Mouse (Mus musculus) brain, embryonic 14.5 days (tissue): ENCODE results near the gene Serpinh1. TPM values are rescaled to one million over a fixed set of nuclear protein-coding genes. Genes with fewer than 3 reads are reported as not detected.

Experiments used
- DNase-seq: peaks from one replicate; pipeline ENCODE4 v3.0.0-alpha.2; 2011; ENCODE audit warnings: low read depth
- CTCF ChIP-seq: fragments of 200-500 bp; IDR thresholded peaks from 2 replicates; pipeline ENCODE4 v1.5.1; 2012; ENCODE audit warnings: inconsistent platforms, mild to moderate bottlenecking, moderate library complexity, borderline replicate concordance; ENCODE audit not compliant: insufficient read depth, insufficient read length; ENCODE audit errors: extremely low read depth
- POLR2A ChIP-seq: fragments of 200-500 bp; IDR thresholded peaks from 2 replicates; pipeline ENCODE4 v1.6.1; 2012; ENCODE audit warnings: mild to moderate bottlenecking, inconsistent platforms, borderline replicate concordance; ENCODE audit not compliant: poor library complexity, insufficient read depth, insufficient read length, severe bottlenecking; ENCODE audit errors: extremely low read depth
- polyA plus RNA-seq: library from polyadenylated mRNA; depleted of rRNA; stranded (reverse); fragments of >200 nt; gene quantifications from 2 replicates; pipeline ENCODE4 v1.2.3, GENCODE M21; 2012; rRNA removed

Gene Serpinh1
- 187 and 283 TPM in 2 replicates for polyA plus RNA-seq

DNA sequence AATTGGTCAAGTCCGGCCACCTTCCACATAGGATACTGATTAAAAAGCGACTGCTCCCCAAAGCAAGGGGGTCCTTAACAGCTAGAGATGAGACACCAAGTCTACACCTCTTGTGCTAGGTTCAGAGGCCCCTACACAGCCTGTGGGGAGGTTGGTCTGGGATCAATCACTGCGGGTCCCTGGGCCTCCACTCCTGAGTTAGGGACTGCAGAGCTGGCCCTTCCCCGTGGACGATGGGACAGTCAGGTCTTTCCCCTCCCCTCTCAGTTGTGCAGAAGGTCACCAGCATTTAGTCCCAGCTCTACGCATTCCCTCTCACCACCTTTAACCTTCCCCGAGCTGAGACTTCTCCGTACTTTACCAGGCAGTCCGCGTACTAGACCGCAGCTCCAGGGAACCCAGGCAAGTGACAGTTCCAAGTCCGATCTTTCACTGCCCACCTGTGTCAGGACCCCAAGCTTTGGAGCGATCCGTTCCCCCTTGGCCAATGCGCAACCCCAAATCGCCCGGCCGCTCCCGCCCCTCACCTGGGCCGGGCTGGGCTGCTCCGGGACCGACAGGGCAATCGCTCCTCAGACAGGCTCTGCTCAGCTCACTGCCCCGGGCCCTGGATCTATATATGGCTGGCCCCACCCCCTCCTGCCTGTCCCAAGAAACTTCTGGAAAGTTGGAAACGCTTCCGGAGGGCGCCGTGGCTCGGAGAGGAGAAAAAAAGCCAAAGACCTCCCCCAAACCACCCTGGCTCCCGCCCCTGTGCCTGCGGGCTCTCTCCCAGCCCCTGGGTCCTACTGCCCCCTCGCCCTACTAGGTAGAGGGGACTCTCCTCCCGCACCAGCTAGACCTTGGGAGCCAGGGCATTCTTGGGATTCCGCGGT lies at the start of gene Serpinh1:
Gene Serpinh1 (minus strand): TSS at position 714 of the 875 bp plus-strand sequence.
- TF ChIP-seq POLR2A (no peak), CTCF (no peak)
- DNase-seq, result peak; percentile 83

DNA sequence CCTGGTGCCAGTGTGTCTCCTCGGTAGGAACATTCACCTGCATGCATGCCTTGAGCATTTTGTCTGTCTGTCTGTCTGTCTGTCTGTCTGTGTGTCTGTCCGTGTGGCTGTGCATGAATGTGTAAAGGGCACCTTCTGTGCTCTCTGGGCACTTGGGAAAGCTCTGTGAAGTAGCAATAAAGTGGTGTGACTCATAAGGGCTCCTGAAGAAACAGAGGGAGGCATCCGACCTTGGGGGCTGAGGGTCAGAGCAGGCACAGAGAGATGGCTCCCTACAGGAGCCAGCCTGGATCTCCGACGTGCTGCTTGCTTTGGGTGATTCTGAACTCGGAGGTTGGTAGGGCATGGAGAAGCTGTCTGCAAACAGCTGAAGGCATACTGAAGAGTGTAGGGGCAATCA lies 49.4 kb upstream of the Serpinh1 start:
- DNase-seq, result no peak
- TF ChIP-seq POLR2A (no peak), CTCF (no peak)

DNA sequence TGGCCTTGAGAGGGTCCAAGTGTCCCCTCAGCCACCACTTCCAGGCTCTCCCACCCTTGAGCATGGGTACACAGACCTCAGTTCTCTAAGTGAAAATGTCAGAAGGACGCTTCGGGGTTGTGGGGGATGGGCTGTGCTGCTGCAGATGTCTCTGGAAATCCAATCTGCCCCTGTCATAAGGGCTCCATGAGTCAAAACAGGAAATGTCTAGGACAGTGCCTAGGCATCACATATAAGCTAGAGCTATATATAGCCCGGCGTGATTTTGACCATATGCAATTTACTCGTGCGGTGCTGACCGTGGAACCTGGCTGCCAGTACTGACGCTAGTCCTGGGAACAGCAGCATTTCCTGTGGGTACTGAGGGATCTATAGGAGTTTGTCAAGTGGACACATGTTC lies 48.3 kb upstream of the Serpinh1 start:
- TF ChIP-seq POLR2A, result no peak
- no peak for TF ChIP-seq CTCF
- peak; percentile 6 for DNase-seq

DNA sequence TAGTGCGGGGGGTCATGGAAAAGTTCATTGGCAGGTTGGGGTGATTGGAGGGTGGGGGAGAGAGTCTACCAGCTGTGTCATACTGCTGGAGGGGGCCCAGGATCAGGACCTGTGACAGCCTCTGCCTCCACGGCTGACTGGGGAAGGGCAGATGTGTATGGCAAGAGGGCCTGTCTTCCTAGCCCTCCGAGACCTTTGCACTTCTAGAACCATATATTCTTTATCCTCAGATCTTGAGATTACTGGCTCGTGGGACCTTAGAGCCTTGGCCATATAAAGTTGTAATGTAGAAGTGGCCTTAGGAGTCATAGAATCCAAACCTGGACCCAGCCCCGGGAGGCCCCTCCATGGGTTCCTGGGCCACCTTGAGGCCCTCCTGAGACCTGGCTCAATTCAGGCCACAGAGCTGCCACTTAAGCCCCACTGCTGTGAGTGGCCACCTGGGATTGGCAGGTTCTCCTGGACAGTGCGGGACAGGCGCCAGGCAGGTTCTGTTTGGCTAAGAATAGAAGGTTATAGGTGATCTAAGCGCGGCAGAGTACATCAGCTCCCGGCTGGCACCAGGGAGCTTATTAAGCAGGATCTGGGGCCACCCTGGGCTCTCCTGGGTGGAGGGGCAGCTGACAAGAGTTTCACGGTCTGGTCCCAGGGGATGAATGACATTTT lies 44.1 kb upstream of the Serpinh1 start:
- TF ChIP-seq POLR2A, result no peak
- no peak for TF ChIP-seq CTCF
- DNase-seq, result no peak

DNA sequence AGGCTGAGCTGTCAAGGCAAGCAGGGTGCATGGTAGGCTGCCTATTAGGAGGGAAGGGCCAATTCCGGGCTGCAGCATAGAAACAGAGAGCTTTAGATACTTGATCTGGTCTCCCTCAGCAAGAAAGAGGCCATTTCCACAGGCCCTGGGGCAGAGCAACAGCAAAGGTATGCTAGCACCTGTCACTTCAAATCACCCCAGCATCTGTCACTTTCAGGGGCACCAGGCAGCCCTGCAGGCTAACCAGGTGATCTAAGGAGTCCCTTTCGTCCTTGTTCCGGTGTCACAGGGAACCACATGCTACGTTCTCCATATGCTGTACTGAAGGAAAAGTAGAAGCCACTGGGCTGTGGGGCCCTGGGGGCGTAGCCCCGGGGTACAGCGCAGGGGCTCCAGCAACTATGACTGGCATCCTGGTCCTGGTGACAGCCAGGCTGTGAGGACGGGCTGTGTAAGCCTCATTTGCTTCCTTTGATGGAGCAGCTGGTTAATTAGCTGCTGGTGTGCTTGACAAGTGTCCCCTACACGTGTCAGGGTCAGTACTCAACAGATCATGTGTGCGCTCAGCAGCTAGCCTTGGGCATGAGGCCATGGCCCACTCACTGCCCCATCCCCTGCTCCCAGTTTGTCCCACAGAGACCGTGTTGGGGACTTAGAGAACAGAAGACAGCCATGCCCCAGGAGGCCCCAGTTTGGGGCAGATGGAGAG lies 43.0 kb upstream of the Serpinh1 start:
- no peak for TF ChIP-seq CTCF
- no peak for TF ChIP-seq POLR2A
- peak; percentile 58 for DNase-seq

DNA sequence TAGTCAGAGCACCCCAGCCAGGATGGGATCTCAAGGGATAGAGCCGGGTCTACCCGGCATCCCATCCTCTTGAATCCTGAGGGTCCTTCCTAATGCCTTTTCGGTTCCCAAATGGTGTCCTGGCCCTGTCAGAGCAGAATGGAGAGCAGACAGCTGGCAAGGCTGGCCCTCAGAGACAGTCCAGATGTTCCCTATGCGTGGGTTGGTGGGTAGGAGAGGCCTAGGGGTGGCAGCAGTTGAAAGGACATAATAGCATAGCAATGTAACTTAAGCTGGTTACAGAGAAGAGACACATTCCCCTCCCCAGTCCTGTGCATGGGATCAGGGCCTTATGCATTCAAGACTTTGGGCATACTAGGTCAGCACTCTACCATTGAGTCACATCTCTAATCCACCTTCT lies 42.3 kb upstream of the Serpinh1 start:
- no peak for TF ChIP-seq POLR2A
- TF ChIP-seq CTCF, result no peak
- no peak for DNase-seq

DNA sequence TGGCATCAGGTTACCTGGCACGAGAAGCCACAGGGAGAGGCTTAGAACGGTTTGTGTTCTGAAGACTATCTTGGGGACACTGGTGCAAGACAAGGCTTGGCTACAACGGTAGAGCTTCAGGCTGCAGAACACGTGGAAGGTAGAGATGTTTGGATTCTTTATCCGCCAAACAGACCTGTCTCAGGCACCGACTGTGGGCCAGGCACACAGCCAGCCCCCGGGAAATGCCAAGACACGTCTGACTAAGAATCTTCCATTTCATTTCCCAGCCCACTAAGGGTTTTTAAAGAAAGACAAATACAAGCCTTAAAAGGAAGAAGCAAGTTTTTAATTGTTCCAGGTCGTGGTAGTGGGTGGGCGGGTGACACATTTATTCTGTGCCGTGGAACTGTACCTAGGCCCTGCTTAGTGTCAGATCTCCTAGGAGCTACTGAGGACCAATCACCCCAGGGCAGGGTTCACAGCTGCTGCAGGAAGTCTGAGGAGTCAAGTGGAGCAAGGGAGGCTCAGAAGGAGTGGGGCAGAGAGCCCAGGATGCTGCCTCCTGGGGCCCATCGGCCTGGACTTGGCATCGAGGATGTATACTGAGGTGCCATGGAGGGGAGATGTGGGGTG lies 40.8 kb upstream of the Serpinh1 start:
- TF ChIP-seq POLR2A, result no peak
- TF ChIP-seq CTCF, result no peak
- peak; percentile 18 for DNase-seq

DNA sequence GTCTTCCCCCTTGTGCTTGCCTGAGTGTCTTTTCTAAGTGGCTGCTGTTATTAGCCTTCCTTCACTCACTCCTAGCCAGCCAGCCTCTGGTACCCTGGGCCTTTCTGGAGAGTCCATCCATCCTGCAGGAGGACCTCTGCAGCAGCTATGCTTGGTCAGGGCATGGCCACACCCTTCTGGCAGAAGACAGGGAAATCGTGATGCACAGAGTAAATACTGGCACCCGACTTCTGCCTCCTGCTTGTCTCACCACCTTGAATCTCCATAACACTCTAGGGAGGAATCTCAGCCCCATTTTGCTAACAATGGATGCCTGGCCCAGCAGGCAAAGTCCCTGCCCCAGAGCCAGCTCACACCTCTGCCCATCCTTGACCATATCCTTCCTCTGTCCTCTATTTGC lies 39.7 kb upstream of the Serpinh1 start:
- TF ChIP-seq CTCF (no peak), POLR2A (no peak)
- no peak for DNase-seq

DNA sequence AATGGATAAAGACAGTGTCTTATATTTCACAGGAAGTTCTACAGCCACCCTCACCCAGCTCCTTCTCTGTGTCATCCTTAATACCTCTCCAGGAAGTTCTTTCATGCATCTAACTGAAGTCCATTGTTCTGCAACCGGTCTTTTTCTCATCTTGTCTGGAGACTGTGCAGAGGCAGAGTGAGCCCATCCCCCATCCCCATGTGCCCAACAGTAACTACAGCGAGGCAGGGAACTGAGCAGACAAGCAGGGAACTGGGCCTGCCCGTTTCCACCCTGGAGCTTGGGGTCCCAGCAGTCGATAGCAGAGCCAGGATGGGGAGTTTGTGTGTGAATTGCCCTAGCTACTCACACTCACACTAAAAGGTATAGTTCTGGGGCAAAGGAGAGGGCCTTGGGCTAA lies 37.5 kb upstream of the Serpinh1 start:
- TF ChIP-seq POLR2A (no peak), CTCF (no peak)
- peak; percentile 39 for DNase-seq

DNA sequence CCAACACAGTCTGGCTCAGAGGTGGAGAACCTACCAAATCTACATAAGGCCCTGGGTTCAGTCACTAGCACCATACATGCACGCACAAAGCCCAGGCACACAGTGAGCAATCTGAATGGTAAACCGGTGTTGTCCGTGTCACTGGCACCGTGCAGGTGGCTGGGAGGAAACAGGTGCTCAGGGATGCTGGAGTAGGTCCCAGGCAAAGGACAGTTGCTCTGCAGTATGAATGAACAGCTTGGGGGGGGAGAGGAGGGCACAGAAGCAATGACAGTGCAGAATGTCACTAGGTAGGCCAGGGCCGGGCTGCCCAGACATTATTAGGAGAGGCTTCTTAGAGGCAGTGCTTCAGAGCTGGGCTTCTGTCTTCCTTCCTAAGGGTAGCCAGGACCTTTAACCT lies 34.3 kb upstream of the Serpinh1 start:
- no peak for TF ChIP-seq CTCF
- TF ChIP-seq POLR2A, result no peak
- no peak for DNase-seq

DNA sequence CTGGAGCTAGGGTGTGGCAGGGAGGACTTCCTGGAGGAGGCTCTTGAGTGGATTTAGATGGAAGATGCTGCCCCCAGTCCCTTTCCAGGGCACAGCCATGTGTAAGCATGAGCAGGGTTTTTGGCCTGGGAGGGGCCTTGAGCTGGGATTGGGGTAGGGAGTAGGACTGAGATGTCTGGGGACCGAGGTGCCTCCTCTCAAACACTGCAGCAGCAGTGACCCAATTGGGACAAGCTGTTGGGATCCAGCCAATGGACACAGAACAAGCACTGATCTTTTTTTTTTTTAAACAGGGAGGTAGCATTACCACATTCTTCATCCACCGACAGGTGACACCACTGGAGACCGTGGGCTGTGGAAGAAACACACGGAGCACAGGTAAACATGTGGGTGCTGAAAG lies 33.8 kb upstream of the Serpinh1 start:
- TF ChIP-seq CTCF (no peak), POLR2A (no peak)
- DNase-seq, result no peak
